Mouse (Mus musculus) lung, postnatal 0 days (tissue): ENCODE measurements around the gene Sumf1. TPM values are rescaled to one million over a fixed set of nuclear protein-coding genes. Genes with fewer than 3 reads are reported as not detected.

ENCODE experiments used
- ATAC-seq: fragments of 200-750 bp; cut with Nextera tagmentation; 2 replicates; pipeline ENCODE4 v1.8.0; 2017; ENCODE audit warnings: moderate library complexity
- DNase-seq: peaks from one replicate; pipeline ENCODE4 v3.0.0-alpha.2; 2016; ENCODE audit warnings: low spot score
- H3K27ac ChIP-seq: fragments of 300-500 bp; sonication (generic); 2 replicates; pipeline ENCODE4 v1.5.1; 2014; ENCODE audit warnings: antibody characterized with exemption, mild to moderate bottlenecking, low read length, mixed read lengths
- H3K27me3 ChIP-seq: fragments of 300-500 bp; sonication (generic); replicated peaks from 2 replicates; pipeline ENCODE4 v1.6.1; 2014; ENCODE audit warnings: low read length, mixed read lengths; ENCODE audit not compliant: insufficient read depth
- H3K36me3 ChIP-seq: fragments of 300-500 bp; sonication (generic); 2 replicates; pipeline ENCODE4 v1.6.1; 2014; ENCODE audit warnings: low read length, mixed read lengths; ENCODE audit not compliant: insufficient read depth
- H3K4me1 ChIP-seq: fragments of 300-500 bp; sonication (generic); 2 replicates; pipeline ENCODE4 v1.6.1; 2014; ENCODE audit warnings: antibody characterized with exemption, low read depth, low read length, mixed read lengths; ENCODE audit not compliant: insufficient read depth
- H3K4me2 ChIP-seq: fragments of 300-500 bp; sonication (generic); replicated peaks from 2 replicates; pipeline ENCODE4 v1.6.1; 2014; ENCODE audit warnings: low read depth, mild to moderate bottlenecking, low read length, moderate library complexity, mixed read lengths
- H3K4me3 ChIP-seq: fragments of 300-500 bp; sonication (generic); 2 replicates; pipeline ENCODE4 v1.5.1; 2014; ENCODE audit warnings: low read depth, low read length
- H3K9ac ChIP-seq: fragments of 300-500 bp; sonication (generic); replicated peaks from 2 replicates; pipeline ENCODE4 v1.6.1; 2014; ENCODE audit warnings: low read depth, mild to moderate bottlenecking
- H3K9me3 ChIP-seq: fragments of 300-500 bp; sonication (generic); 2 replicates; pipeline ENCODE4 v1.6.1; 2016; ENCODE audit warnings: low read length, mixed read lengths
- CTCF ChIP-seq: IDR thresholded peaks from 2 replicates; pipeline ENCODE4 v1.5.1; 2016; ENCODE audit warnings: antibody characterized with exemption, mild to moderate bottlenecking
- EP300 ChIP-seq: IDR thresholded peaks from 2 replicates; pipeline ENCODE4 v1.6.1; 2016; ENCODE audit warnings: antibody characterized with exemption, mild to moderate bottlenecking, control low read depth
- WGBS: fragments of 180-500 bp; shearing (Covaris S2); extraction: QIAGEN DNeasy Blood & Tissue Kit; methylation state at CpG from one replicate; pipeline ENCODE4 v1.1.7; 2014; 5-methylcytosine and 5-hydroxymethylcytosine counted together
- polyA plus RNA-seq: library from polyadenylated mRNA; unstranded; fragments of >200 nt; fragmentation: Nextera tagmentation; extraction: Ambion mirVana; gene quantifications from 2 replicates; pipeline ENCODE4 v1.2.1, GENCODE M21; 2015

The Sumf1 gene
- polyA plus RNA-seq, 1 experiment from 2014 or later: 33.4 TPM

- Histone ChIP-seq H3K36me3 (no peaks in the 10 kb centered on the region), H3K9ac (no peak overlapping the region), H3K27me3 (no peaks in the 10 kb centered on the region), H3K4me3 (no peak overlapping the region), H3K4me2 (no peak overlapping the region), H3K4me1 (peaks cover 1% of the 10 kb centered on the region; the same call in 1 of the 2 replicates), H3K9me3 (no peaks in the 10 kb centered on the region), H3K27ac (no peak overlapping the region)
- WGBS: 69% methylated on average over 6 of the region's 6 CpGs
- ATAC-seq (no peak), DNase-seq (no peak)
- TF ChIP-seq EP300: no peak
- TF ChIP-seq CTCF: no peak
These were observed 42.7 kb upstream of the Sumf1 start for GRCm38 (mm10) chr6:108228048-108228447.

GRCm38 (mm10) chr6:108227461-108227860 is 42.1 kb upstream of the Sumf1 start:
- Histone ChIP-seq H3K4me1 (no peaks in the 10 kb centered on the region; the same call in 1 of the 2 replicates), H3K9me3 (no peaks in the 10 kb centered on the region), H3K4me2 (no peak overlapping the region), H3K36me3 (no peaks in the 10 kb centered on the region), H3K27me3 (no peaks in the 10 kb centered on the region), H3K4me3 (no peak overlapping the region), H3K27ac (no peak overlapping the region), H3K9ac (no peak overlapping the region)
- 93% methylated on average over 6 of the region's 6 CpGs for WGBS
- DNase-seq (no peak), ATAC-seq (no peak)
- TF ChIP-seq EP300 (no peak), CTCF (no peak)

DNA sequence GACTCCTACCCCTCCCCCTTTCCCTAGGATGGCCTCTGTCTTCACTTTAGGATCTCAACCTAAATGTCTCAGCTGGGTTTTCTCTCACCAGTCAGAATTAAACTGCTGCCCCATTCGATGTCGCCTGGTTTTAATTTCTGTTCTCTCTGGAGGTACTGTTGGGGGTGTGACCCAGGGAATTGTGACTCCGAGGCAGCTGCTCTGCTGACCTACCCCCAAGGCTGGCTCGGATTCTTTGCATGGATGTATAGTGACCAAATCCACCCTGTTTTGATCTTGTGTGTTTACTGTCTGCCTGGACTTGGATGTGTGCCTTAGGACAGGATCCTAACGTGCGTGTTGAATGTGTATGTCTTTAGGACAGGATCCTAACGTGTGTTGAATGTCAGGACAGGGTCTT is 40.8 kb upstream of the Sumf1 start:
- Histone ChIP-seq H3K4me2 (no peak overlapping the region), H3K9ac (no peak overlapping the region), H3K27me3 (no peaks in the 10 kb centered on the region), H3K4me1 (peaks cover 6% of the 10 kb centered on the region; the same call in 1 of the 2 replicates), H3K4me3 (no peak overlapping the region), H3K27ac (no peak overlapping the region), H3K9me3 (no peaks in the 10 kb centered on the region), H3K36me3 (no peaks in the 10 kb centered on the region)
- no peak for ATAC-seq
- no peak for TF ChIP-seq EP300
- no peak for TF ChIP-seq CTCF
- no peak for DNase-seq
- 57% methylated on average over 7 of the region's 7 CpGs for WGBS

DNA sequence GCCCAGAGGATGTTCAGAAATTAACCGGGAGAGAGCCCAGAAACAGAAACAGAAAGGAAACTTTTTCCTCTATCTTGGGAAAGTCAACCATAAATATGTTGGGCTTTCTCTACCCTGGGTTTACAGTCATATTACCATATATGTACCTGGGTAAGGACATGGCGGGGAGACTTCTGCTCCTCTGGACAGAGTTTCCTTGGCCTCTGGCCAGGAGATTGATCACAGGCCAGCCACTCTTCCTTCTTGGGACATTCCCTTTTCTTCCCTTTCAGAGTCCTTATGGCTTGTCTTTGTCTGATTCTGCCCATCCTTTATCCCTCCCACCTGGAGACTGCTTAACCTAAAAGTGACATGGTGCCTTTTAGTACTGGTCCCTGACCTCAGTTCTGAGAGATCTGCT is 39.6 kb upstream of the Sumf1 start:
- no peak for DNase-seq
- no peak for ATAC-seq

GRCm38 (mm10) chr6:108224361-108224760 is 39.0 kb upstream of the Sumf1 start:
- DNase-seq (no peak), ATAC-seq (no peak)
- H3K9me3 ChIP-seq: no peaks in the 10 kb centered on the region
- H3K36me3 ChIP-seq: no peaks in the 10 kb centered on the region
- WGBS: 96% methylated on average over 4 of the region's 4 CpGs
- no peak overlapping the region for H3K27ac ChIP-seq
- H3K4me3 ChIP-seq: no peak overlapping the region
- no peak overlapping the region for H3K9ac ChIP-seq
- H3K4me1 ChIP-seq: peaks cover 6% of the 10 kb centered on the region; the same call in 1 of the 2 replicates
- H3K4me2 ChIP-seq: no peak overlapping the region
- TF ChIP-seq CTCF (no peak), EP300 (no peak)
- no peaks in the 10 kb centered on the region for H3K27me3 ChIP-seq

More for the DNA sequence above, 39.6 kb upstream of the Sumf1 start:
- TF ChIP-seq EP300 (no peak), CTCF (no peak)
- peaks cover 6% of the 10 kb centered on the region; the same call in 1 of the 2 replicates for H3K4me1 ChIP-seq
- H3K27me3 ChIP-seq: no peaks in the 10 kb centered on the region
- 84% methylated on average over 2 of the region's 2 CpGs for WGBS
- no peak overlapping the region for H3K9ac ChIP-seq
- H3K27ac ChIP-seq: no peak overlapping the region
- no peaks in the 10 kb centered on the region for H3K9me3 ChIP-seq
- no peaks in the 10 kb centered on the region for H3K36me3 ChIP-seq
- H3K4me3 ChIP-seq: no peak overlapping the region
- no peak overlapping the region for H3K4me2 ChIP-seq

GRCm38 (mm10) chr6:108222875-108223274 is 37.5 kb upstream of the Sumf1 start:
- ATAC-seq (no peak), DNase-seq (no peak)
- H3K4me1 ChIP-seq: peaks cover 6% of the 10 kb centered on the region; the same call in 1 of the 2 replicates
- H3K9me3 ChIP-seq: no peaks in the 10 kb centered on the region
- H3K4me3 ChIP-seq: no peak overlapping the region
- H3K27ac ChIP-seq: no peak overlapping the region
- H3K9ac ChIP-seq: no peak overlapping the region
- no peak overlapping the region for H3K4me2 ChIP-seq
- 84% methylated on average over 5 of the region's 5 CpGs for WGBS
- H3K27me3 ChIP-seq: no peaks in the 10 kb centered on the region
- H3K36me3 ChIP-seq: no peaks in the 10 kb centered on the region
- TF ChIP-seq CTCF (no peak), EP300 (no peak)

DNA sequence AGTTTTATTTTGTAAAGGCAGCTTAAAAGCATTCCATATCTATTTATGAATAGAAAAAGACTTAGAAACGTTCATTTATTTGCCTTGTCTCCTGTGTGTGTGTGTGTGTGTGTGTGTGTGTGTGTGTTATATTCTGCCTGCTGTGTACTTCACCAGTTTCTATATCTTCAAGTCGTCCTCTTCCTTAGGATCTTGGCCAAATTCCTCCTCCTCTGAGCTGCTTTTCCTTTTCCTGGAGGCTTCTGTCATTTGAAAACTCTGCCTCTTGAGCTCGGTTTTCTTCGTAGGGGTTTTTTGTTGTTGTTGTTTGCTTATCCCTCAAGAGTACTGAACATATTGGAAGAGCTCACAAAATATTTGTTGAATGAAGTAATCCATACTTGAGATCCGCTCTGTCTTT is 37.1 kb upstream of the Sumf1 start:
- Histone ChIP-seq H3K4me3 (no peak overlapping the region), H3K4me1 (peaks cover 6% of the 10 kb centered on the region; the same call in 1 of the 2 replicates), H3K27me3 (no peaks in the 10 kb centered on the region), H3K27ac (no peak overlapping the region), H3K36me3 (no peaks in the 10 kb centered on the region), H3K4me2 (no peak overlapping the region), H3K9me3 (no peaks in the 10 kb centered on the region), H3K9ac (no peak overlapping the region)
- WGBS: 27% methylated on average over 5 of the region's 5 CpGs
- no peak for DNase-seq
- TF ChIP-seq CTCF (no peak), EP300 (no peak)
- ATAC-seq: no peak
